Mouse (Mus musculus) CH12.LX (cell line): ENCODE measurements around the gene Egfl8. TPM values are rescaled to one million over a fixed set of nuclear protein-coding genes. Genes with fewer than 3 reads are reported as not detected.

ENCODE experiments used
- DNase-seq: peaks from one replicate; pipeline ENCODE4 v3.0.0-alpha.2; 2013; ENCODE audit errors: extremely low read depth
- H3K27ac ChIP-seq: 2 replicates; pipeline ENCODE4 v1.5.1; 2012; ENCODE audit warnings: low read depth, mild to moderate bottlenecking, control low read depth, moderate library complexity; ENCODE audit not compliant: insufficient read depth
- H3K27me3 ChIP-seq: replicated peaks from 2 replicates; pipeline ENCODE3; 2012; ENCODE audit warnings: inconsistent platforms
- H3K36me3 ChIP-seq, 2 experiments: replicated peaks in 1 of 2; 2 replicates each; pipeline versions ENCODE3 to v1.6.1; 2012; ENCODE audit warnings: inconsistent platforms in 1 of 2, low read length in 1 of 2, mild to moderate bottlenecking in 1 of 2, mixed read lengths in 1 of 2, moderate library complexity in 1 of 2; ENCODE audit not compliant: control insufficient read depth in 1 of 2, insufficient read depth in 1 of 2
- H3K4me1 ChIP-seq, 2 experiments: 2 replicates each; pipeline ENCODE4 v1.6.1; 2012; ENCODE audit warnings: inconsistent platforms in 1 of 2, moderate library complexity in 1 of 2; ENCODE audit not compliant: insufficient read depth in 2 of 2, control insufficient read depth in 1 of 2
- H3K4me2 ChIP-seq: 2 replicates; pipeline ENCODE4 v1.6.1; 2012; ENCODE audit warnings: low read depth, mild to moderate bottlenecking, control low read depth; ENCODE audit not compliant: poor library complexity, insufficient read depth, severe bottlenecking
- H3K4me3 ChIP-seq, 3 experiments: fragments of 150-350 bp in 1 of 3; sonication (generic) in 1 of 3; replicated peaks in 1 of 3; 2 replicates each; pipeline versions ENCODE3 to v1.5.1; 2011 to 2012; ENCODE audit warnings: low read depth in 2 of 3, low read length in 2 of 3, mild to moderate bottlenecking in 2 of 3, moderate library complexity in 2 of 3, control low read depth in 1 of 3, improper control_type of control experiment in 1 of 3, inconsistent platforms in 1 of 3, mixed read lengths in 1 of 3; ENCODE audit not compliant: poor library complexity in 1 of 3
- H3K79me2 ChIP-seq: replicated peaks from 2 replicates; pipeline ENCODE4 v1.6.1; 2012; ENCODE audit warnings: mild to moderate bottlenecking, moderate library complexity; ENCODE audit not compliant: control insufficient read depth, poor library complexity, insufficient read depth, severe bottlenecking; ENCODE audit errors: extremely low read depth
- H3K9ac ChIP-seq: 2 replicates; pipeline ENCODE4 v1.6.1; 2012; ENCODE audit warnings: low read depth, mild to moderate bottlenecking, control low read depth, moderate library complexity; ENCODE audit not compliant: insufficient read depth
- H3K9me3 ChIP-seq: replicated peaks from 2 replicates; pipeline ENCODE3; 2012; ENCODE audit warnings: low read length, inconsistent platforms, mixed read lengths
- BHLHE40 ChIP-seq: IDR thresholded peaks from 2 replicates; pipeline ENCODE4 v1.6.1; 2011; ENCODE audit warnings: mild to moderate bottlenecking, low read depth, low read length, improper control_type of control experiment
- CHD1 ChIP-seq: IDR thresholded peaks from 2 replicates; pipeline ENCODE4 v1.6.1; 2012; ENCODE audit warnings: low read depth, low read length, improper control_type of control experiment, inconsistent platforms
- CTCF ChIP-seq, 2 experiments: IDR thresholded peaks in 1 of 2; conservative IDR thresholded peaks in 1 of 2; 2 replicates each; pipeline ENCODE4 v1.5.1; 2011 to 2012; ENCODE audit warnings: low read depth in 2 of 2, low read length in 2 of 2, improper control_type of control experiment in 1 of 2, inconsistent platforms in 1 of 2, mild to moderate bottlenecking in 1 of 2, moderate library complexity in 1 of 2
- HCFC1 ChIP-seq: IDR thresholded peaks from 2 replicates; pipeline ENCODE4 v1.6.1; 2012; ENCODE audit warnings: low read depth, mild to moderate bottlenecking, inconsistent platforms, low read length, improper control_type of control experiment
- JUND ChIP-seq: conservative IDR thresholded peaks from 2 replicates; pipeline ENCODE4 v1.6.1; 2011; ENCODE audit warnings: low read depth, low read length, improper control_type of control experiment
- MAX ChIP-seq: IDR thresholded peaks from 2 replicates; pipeline ENCODE4 v1.6.1; 2011; ENCODE audit warnings: low read length, improper control_type of control experiment
- MEF2A ChIP-seq: IDR thresholded peaks from 2 replicates; pipeline ENCODE4 v1.6.1; 2014; ENCODE audit warnings: low read depth, mild to moderate bottlenecking, inconsistent platforms, low read length, improper control_type of control experiment, borderline replicate concordance
- NELFE ChIP-seq: IDR thresholded peaks from 2 replicates; pipeline ENCODE4 v1.6.1; 2011; ENCODE audit warnings: low read depth, low read length, improper control_type of control experiment
- NRF1 ChIP-seq: IDR thresholded peaks from 2 replicates; pipeline ENCODE4 v1.6.1; 2014; ENCODE audit warnings: low read depth, mild to moderate bottlenecking, inconsistent platforms, low read length, improper control_type of control experiment, moderate library complexity
- RAD21 ChIP-seq: IDR thresholded peaks from 2 replicates; pipeline ENCODE4 v1.6.1; 2011; ENCODE audit warnings: low read depth, mild to moderate bottlenecking, low read length, improper control_type of control experiment, moderate library complexity
- RCOR1 ChIP-seq: conservative IDR thresholded peaks from 2 replicates; pipeline ENCODE4 v1.6.1; 2012; ENCODE audit warnings: low read depth, mild to moderate bottlenecking, inconsistent platforms, low read length, improper control_type of control experiment
- SMC3 ChIP-seq: IDR thresholded peaks from 2 replicates; pipeline ENCODE4 v1.6.1; 2011; ENCODE audit warnings: low read depth, low read length, improper control_type of control experiment
- USF1 ChIP-seq: IDR thresholded peaks from 2 replicates; pipeline ENCODE4 v1.6.1; 2014; ENCODE audit warnings: low read depth, mild to moderate bottlenecking, inconsistent platforms, low read length, improper control_type of control experiment
- USF2 ChIP-seq: conservative IDR thresholded peaks from 2 replicates; pipeline ENCODE4 v1.6.1; 2011; ENCODE audit warnings: low read depth, low read length, improper control_type of control experiment
- ZC3H11A ChIP-seq: IDR thresholded peaks from 2 replicates; pipeline ENCODE4 v1.6.1; 2012; ENCODE audit warnings: low read depth, mild to moderate bottlenecking, inconsistent platforms, low read length, improper control_type of control experiment
- ZNF384 ChIP-seq: IDR thresholded peaks from 2 replicates; pipeline ENCODE4 v1.6.1; 2012; ENCODE audit warnings: low read depth, low read length, improper control_type of control experiment, inconsistent platforms
- dilution Hi-C: fragments of 300-500 bp; cut with MboI; formaldehyde crosslinking; loops from 2 replicates; pipeline ENCODE4 v1.14.3; 2020; ENCODE audit warnings: low sequenced_read_pairs; ENCODE audit not compliant: extremely low pct_unique_long_range_greater_than_20kb, extremely low pct_ligation_motif_present
- in situ Hi-C: fragments of 300-500 bp; cut with MboI; formaldehyde crosslinking; loops from 3 replicates; pipeline ENCODE4 v1.14.3; 2019; ENCODE audit warnings: low sequenced_read_pairs, low pct_ligation_motif_present, low pct_unique_long_range_greater_than_20kb, mixed read lengths
- polyA plus RNA-seq: library from polyadenylated mRNA; unstranded; fragments of >175 nt; gene quantifications from 2 replicates; pipeline ENCODE4 v1.2.1, GENCODE M21; 2012; ENCODE audit warnings: low read depth; ENCODE audit not compliant: insufficient read length
- total RNA-seq, 2 experiments: library from RNA; depleted of rRNA; stranded (reverse); fragments of 300-350 nt in 1 of 2; fragments of >200 nt in 1 of 2; gene quantifications; 2 replicates each; pipeline ENCODE4 v1.2.3; 2012 to 2014

Egfl8 gene
- total and polyA plus RNA-seq, 3 experiments = not detected

DNA sequence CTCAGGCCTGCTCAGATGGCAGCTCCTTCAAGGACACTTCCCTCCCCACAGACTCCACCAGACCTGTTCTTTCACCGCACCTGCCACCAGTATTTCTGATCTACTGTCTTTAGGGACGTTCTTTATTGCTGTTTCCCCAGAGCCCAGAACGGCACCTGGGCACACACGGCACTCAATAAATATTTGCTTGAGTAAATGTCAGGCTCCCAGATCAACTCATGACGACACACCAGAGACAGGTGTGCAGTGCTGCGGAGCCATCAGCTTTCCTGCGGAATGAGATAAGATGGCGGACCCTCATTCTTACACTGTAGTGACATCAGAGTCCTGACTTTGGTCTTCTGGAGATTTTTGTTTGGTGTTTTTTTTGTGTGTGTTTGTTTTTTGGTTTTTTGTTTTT is 5.2 kb upstream of the Egfl8 start:
- DNase-seq = no peak
- no peak overlapping the region for H3K4me3 ChIP-seq
- in situ Hi-C loops = no loop called here
- no peaks in the 10 kb centered on the region for H3K79me2 ChIP-seq
- no peak overlapping the region for H3K9ac ChIP-seq
- peaks cover 2 to 3% of the 10 kb centered on the region in 2 experiments; a peak in 2 of 4 replicates for H3K4me1 ChIP-seq
- H3K27ac ChIP-seq = no peak overlapping the region
- H3K27me3 ChIP-seq = peaks cover 9% of the 10 kb centered on the region
- no peaks in the 10 kb centered on the region for H3K36me3 ChIP-seq
- no peak overlapping the region for H3K4me2 ChIP-seq
- dilution Hi-C loops = no loop called here
- no peak for TF ChIP-seq NRF1
- TF ChIP-seq ZC3H11A = no peak
- no peak for TF ChIP-seq SMC3
- TF ChIP-seq RCOR1 = no peak
- no peak for TF ChIP-seq CHD1
- no peak for TF ChIP-seq USF2
- no peaks in the 10 kb centered on the region for H3K9me3 ChIP-seq

DNA sequence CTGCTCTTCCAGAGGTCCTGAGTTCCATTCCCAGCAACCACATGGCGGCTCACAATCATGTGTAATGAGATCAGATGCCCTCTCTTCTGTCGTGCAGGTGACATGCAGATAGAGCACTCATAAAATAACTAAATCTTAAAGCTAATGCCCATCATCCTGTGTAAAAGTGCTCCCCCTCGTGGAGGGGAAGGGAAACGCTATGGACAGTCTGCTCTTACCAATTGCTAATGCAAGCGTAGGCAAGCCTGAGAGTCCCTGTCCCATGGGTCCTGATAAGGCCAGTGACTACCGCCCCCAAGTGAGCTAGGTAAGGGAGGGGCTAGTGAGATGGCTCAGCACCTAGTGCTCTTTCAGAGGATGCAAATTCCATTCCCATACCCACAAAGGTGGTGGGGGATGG is 3.2 kb upstream of the Egfl8 start:
- H3K4me3 ChIP-seq = no peak overlapping the region
- peak; percentile 80 for DNase-seq
- no peak overlapping the region for H3K9ac ChIP-seq
- no peak overlapping the region for H3K4me2 ChIP-seq
- TF ChIP-seq MEF2A = no peak
- no peak for TF ChIP-seq JUND
- TF ChIP-seq BHLHE40 = no peak
- no peak for TF ChIP-seq USF1
- TF ChIP-seq NELFE = no peak
- TF ChIP-seq RAD21 = peak; percentile 84
- no peak for TF ChIP-seq RCOR1
- no peak for TF ChIP-seq ZNF384
- TF ChIP-seq CTCF (conservative IDR thresholded peaks at IDR 0.05 in 1 of 2, IDR thresholded peaks at IDR 0.05 in 1 of 2; ENCODE audit: low read depth in 2 of 2, low read length in 2 of 2) = peak; percentile 89 to 96
- peak; percentile 89 for TF ChIP-seq SMC3
- no peak for TF ChIP-seq HCFC1
- TF ChIP-seq MAX = no peak
- dilution Hi-C loops = no loop called here
- H3K4me1 ChIP-seq = peaks cover 2 to 3% of the 10 kb centered on the region in 2 experiments; a peak in 2 of 4 replicates
- peaks cover 4 to 18% of the 10 kb centered on the region in 2 experiments for H3K36me3 ChIP-seq
- H3K79me2 ChIP-seq = no peaks in the 10 kb centered on the region
- peaks cover 8% of the 10 kb centered on the region for H3K27me3 ChIP-seq
- no peaks in the 10 kb centered on the region for H3K9me3 ChIP-seq
- no peak overlapping the region for H3K27ac ChIP-seq
- in situ Hi-C loops = loop anchor here (5.0 kb wide), 2 partner anchors 52 to 177 kb away; no protein-coding TSS in a partner anchor
